Mouse (Mus musculus): ENCODE results near the gene Gm44503. TPM values are rescaled to one million over a fixed set of nuclear protein-coding genes. Genes with fewer than 3 reads are reported as not detected.

Gene Gm44503
- polyA plus RNA-seq, 1 experiment from 2014 or later = not detected

GRCm38 (mm10) chr9:72935309-72935708 is 23.3 kb upstream of the Gm44503 start:
- Histone ChIP-seq H3K27me3 (ENCODE audit: control insufficient read depth, insufficient read depth, low read length) (no peaks in the 10 kb centered on the region), H3K27ac (ENCODE audit: low read length) (no peak overlapping the region), H3K4me1 (ENCODE audit: control insufficient read depth, insufficient read depth, low read length) (no peaks in the 10 kb centered on the region), H3K36me3 (ENCODE audit: control insufficient read depth, insufficient read depth, low read length) (no peaks in the 10 kb centered on the region), H3K4me2 (ENCODE audit: low read depth, low read length) (no peak overlapping the region), H3K9ac (ENCODE audit: low read length) (no peak overlapping the region), H3K9me3 (replicated peaks; ENCODE audit: control insufficient read depth, low read length) (no peaks in the 10 kb centered on the region; the same call in 1 of the 2 replicates), H3K4me3 (replicated peaks; ENCODE audit: low read length) (no peak overlapping the region)
- WGBS = 88% methylated on average over 4 of the region's 4 CpGs
- ATAC-seq (ENCODE audit: insufficient read depth, low FRiP score) = no peak

DNA sequence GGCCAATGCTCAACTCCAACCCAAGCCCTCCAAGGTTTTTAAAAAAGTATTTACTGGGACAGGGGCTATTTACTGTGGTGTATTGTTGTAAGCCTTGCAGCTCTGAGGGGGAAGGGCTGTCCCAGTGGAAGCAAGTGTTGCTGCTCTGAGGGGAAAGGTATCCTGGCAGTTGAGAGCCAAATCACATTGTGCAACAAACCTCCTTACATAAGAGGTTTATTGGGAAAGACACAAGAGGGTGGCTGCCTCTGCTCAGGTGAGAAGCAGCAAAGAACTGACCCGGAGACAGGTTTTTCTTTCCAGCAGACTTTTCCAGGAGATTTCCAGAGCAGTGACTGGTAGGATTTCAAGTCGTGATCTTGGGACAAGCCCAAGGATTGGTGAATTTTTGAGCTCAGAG is 22.4 kb upstream of the Gm44503 start:
- Histone ChIP-seq H3K4me2 (ENCODE audit: low read depth, low read length) (no peak overlapping the region), H3K27me3 (ENCODE audit: control insufficient read depth, insufficient read depth, low read length) (no peaks in the 10 kb centered on the region), H3K4me3 (replicated peaks; ENCODE audit: low read length) (no peak overlapping the region), H3K4me1 (ENCODE audit: control insufficient read depth, insufficient read depth, low read length) (no peaks in the 10 kb centered on the region), H3K36me3 (ENCODE audit: control insufficient read depth, insufficient read depth, low read length) (no peaks in the 10 kb centered on the region), H3K9me3 (replicated peaks; ENCODE audit: control insufficient read depth, low read length) (no peaks in the 10 kb centered on the region; the same call in 1 of the 2 replicates), H3K9ac (ENCODE audit: low read length) (no peak overlapping the region), H3K27ac (ENCODE audit: low read length) (no peak overlapping the region)
- 74% methylated on average over 2 of the region's 2 CpGs for WGBS
- no peak for ATAC-seq (ENCODE audit: insufficient read depth, low FRiP score)

DNA sequence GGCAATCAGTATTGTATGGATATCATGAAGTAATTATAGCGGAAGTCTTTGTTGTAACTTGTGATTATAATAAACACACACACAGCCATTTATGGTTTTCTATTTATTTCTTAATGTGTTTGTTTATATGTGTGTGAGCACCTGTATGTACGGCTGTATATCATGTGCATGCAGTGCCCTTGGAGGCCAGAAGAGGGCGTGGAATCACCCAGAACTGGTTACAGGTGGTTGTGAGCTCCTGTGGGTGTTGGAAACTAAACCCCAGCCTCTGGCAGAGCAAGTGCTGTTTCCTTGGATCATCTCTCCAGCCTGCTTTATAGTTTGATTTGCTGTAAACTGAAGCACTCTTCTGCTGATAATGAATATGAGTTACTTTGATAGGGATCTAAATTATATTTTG is 15.2 kb upstream of the Gm44503 start:
- H3K27me3 ChIP-seq (ENCODE audit: control insufficient read depth, insufficient read depth, low read length) = no peaks in the 10 kb centered on the region
- no peak overlapping the region for H3K9ac ChIP-seq (ENCODE audit: low read length)
- H3K4me1 ChIP-seq (ENCODE audit: control insufficient read depth, insufficient read depth, low read length) = no peaks in the 10 kb centered on the region; the same call in 1 of the 2 replicates
- H3K27ac ChIP-seq (ENCODE audit: low read length) = no peak overlapping the region
- no peak overlapping the region for H3K4me2 ChIP-seq (ENCODE audit: low read depth, low read length)
- no peak for ATAC-seq (ENCODE audit: insufficient read depth, low FRiP score)
- WGBS = 55% methylated on average over 3 of the region's 3 CpGs
- H3K9me3 ChIP-seq (replicated peaks; ENCODE audit: control insufficient read depth, low read length) = no peaks in the 10 kb centered on the region
- peaks cover 11% of the 10 kb centered on the region; the same call in 1 of the 2 replicates for H3K36me3 ChIP-seq (ENCODE audit: control insufficient read depth, insufficient read depth, low read length)
- no peak overlapping the region for H3K4me3 ChIP-seq (replicated peaks; ENCODE audit: low read length)

DNA sequence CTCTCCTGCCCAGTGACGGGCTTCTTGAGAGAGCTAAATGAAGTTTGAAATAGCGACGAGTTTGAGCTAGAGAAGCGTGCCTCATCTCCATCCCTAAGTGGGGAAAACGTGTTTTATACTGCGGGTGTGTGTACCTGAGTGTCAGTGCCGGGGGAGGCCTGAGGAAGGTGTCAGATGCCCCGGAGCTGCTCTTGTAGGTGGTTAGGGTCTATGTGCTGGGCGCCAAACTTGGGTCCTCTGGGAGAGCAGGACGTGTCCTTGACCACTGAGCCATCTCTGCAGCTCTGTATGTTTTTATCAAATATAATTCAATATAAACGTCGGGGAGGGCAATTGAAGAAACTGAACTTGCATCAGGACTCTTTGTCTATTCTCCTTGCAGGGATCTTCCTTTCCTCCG is 14.4 kb upstream of the Gm44503 start:
- no peak overlapping the region for H3K27ac ChIP-seq (ENCODE audit: low read length)
- no peaks in the 10 kb centered on the region; the same call in 1 of the 2 replicates for H3K4me1 ChIP-seq (ENCODE audit: control insufficient read depth, insufficient read depth, low read length)
- ATAC-seq (ENCODE audit: insufficient read depth, low FRiP score) = no peak
- WGBS = 88% methylated on average over 13 of the region's 13 CpGs
- no peak overlapping the region for H3K4me2 ChIP-seq (ENCODE audit: low read depth, low read length)
- no peak overlapping the region for H3K9ac ChIP-seq (ENCODE audit: low read length)
- H3K9me3 ChIP-seq (replicated peaks; ENCODE audit: control insufficient read depth, low read length) = no peaks in the 10 kb centered on the region
- H3K27me3 ChIP-seq (ENCODE audit: control insufficient read depth, insufficient read depth, low read length) = no peaks in the 10 kb centered on the region
- no peak overlapping the region for H3K4me3 ChIP-seq (replicated peaks; ENCODE audit: low read length)
- H3K36me3 ChIP-seq (ENCODE audit: control insufficient read depth, insufficient read depth, low read length) = peaks cover 11% of the 10 kb centered on the region; the same call in 1 of the 2 replicates

DNA sequence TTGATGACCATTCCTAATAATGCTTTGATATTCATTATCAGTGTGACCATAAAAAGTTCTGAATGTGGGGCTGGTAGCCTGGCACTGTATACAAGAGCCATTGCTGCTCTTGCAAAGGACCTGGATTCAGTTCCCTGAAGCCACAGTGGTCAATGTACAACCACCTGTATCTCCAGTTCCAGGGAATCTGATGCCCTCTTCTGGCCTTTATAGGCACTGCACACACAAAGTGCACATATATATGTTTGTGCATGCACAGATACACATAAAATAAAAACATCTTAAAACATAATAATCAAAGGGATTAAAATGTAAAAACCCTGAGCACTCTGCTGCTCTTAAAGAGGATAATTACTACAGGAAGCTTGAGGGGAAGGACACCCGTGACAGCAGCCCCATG is 11.6 kb upstream of the Gm44503 start:
- ATAC-seq (ENCODE audit: insufficient read depth, low FRiP score) = no peak
- H3K4me3 ChIP-seq (replicated peaks; ENCODE audit: low read length) = no peak overlapping the region
- no peaks in the 10 kb centered on the region for H3K9me3 ChIP-seq (replicated peaks; ENCODE audit: control insufficient read depth, low read length)
- H3K4me2 ChIP-seq (ENCODE audit: low read depth, low read length) = no peak overlapping the region
- 88% methylated on average over 1 of the region's 1 CpGs for WGBS
- no peaks in the 10 kb centered on the region; the same call in 1 of the 2 replicates for H3K4me1 ChIP-seq (ENCODE audit: control insufficient read depth, insufficient read depth, low read length)
- H3K27me3 ChIP-seq (ENCODE audit: control insufficient read depth, insufficient read depth, low read length) = no peaks in the 10 kb centered on the region
- H3K36me3 ChIP-seq (ENCODE audit: control insufficient read depth, insufficient read depth, low read length) = peaks cover 11% of the 10 kb centered on the region; the same call in 1 of the 2 replicates
- H3K9ac ChIP-seq (ENCODE audit: low read length) = no peak overlapping the region
- H3K27ac ChIP-seq (ENCODE audit: low read length) = no peak overlapping the region

DNA sequence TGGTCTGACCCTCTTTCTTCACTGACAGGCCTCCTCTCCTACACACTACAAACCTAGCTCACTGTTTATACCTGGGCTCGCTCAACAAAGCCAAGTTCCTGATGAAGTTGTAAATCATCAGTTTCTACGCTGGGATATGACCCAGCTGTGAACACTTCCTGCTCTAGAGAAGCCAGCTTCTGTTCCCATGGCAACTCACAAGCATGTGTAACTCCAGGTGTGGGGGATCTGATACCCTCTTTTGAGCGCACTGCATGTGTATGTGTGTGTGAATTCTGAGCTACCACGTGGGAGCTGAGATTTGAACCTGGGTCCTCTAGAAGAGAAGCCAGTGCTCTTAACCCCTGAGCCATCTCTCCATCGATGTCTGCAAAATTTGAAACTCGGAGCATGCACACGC is 9.1 kb upstream of the Gm44503 start:
- 48% methylated on average over 7 of the region's 7 CpGs for WGBS
- no peak overlapping the region for H3K4me2 ChIP-seq (ENCODE audit: low read depth, low read length)
- ATAC-seq (ENCODE audit: insufficient read depth, low FRiP score) = no peak
- no peaks in the 10 kb centered on the region for H3K27me3 ChIP-seq (ENCODE audit: control insufficient read depth, insufficient read depth, low read length)
- no peak overlapping the region for H3K27ac ChIP-seq (ENCODE audit: low read length)
- no peak overlapping the region for H3K9ac ChIP-seq (ENCODE audit: low read length)
- H3K4me1 ChIP-seq (ENCODE audit: control insufficient read depth, insufficient read depth, low read length) = no peaks in the 10 kb centered on the region; the same call in 1 of the 2 replicates
- H3K36me3 ChIP-seq (ENCODE audit: control insufficient read depth, insufficient read depth, low read length) = peaks cover 8% of the 10 kb centered on the region; the same call in 1 of the 2 replicates
- H3K9me3 ChIP-seq (replicated peaks; ENCODE audit: control insufficient read depth, low read length) = no peaks in the 10 kb centered on the region
- no peak overlapping the region for H3K4me3 ChIP-seq (replicated peaks; ENCODE audit: low read length)

DNA sequence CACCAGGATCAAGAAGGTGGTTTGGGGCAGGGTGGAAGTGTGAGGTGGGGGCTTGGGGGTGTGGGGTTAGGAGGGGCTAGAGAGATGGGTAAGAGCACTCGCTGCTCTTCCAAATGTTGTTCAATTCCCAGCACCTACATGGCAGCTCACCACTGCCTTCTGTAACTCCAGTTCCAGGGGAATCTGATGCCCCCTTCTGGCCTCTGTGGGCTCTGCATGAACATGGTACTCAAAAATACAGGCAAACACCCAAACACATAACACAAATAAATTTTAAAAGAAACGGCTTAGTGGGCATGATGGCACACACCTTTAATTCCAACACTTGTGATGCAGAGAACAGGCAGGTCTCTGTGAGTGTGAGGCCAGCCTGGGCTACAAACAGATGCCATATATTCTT is 3.9 kb upstream of the Gm44503 start:
- Histone ChIP-seq H3K27me3 (ENCODE audit: control insufficient read depth, insufficient read depth, low read length) (no peaks in the 10 kb centered on the region), H3K4me3 (replicated peaks; ENCODE audit: low read length) (no peak overlapping the region), H3K27ac (ENCODE audit: low read length) (no peak overlapping the region), H3K9ac (ENCODE audit: low read length) (no peak overlapping the region), H3K36me3 (ENCODE audit: control insufficient read depth, insufficient read depth, low read length) (no peaks in the 10 kb centered on the region), H3K4me1 (ENCODE audit: control insufficient read depth, insufficient read depth, low read length) (peaks cover 3% of the 10 kb centered on the region; the same call in 1 of the 2 replicates), H3K4me2 (ENCODE audit: low read depth, low read length) (no peak overlapping the region), H3K9me3 (replicated peaks; ENCODE audit: control insufficient read depth, low read length) (no peaks in the 10 kb centered on the region)
- ATAC-seq (ENCODE audit: insufficient read depth, low FRiP score) = no peak
- 53% methylated on average over 2 of the region's 2 CpGs for WGBS

DNA sequence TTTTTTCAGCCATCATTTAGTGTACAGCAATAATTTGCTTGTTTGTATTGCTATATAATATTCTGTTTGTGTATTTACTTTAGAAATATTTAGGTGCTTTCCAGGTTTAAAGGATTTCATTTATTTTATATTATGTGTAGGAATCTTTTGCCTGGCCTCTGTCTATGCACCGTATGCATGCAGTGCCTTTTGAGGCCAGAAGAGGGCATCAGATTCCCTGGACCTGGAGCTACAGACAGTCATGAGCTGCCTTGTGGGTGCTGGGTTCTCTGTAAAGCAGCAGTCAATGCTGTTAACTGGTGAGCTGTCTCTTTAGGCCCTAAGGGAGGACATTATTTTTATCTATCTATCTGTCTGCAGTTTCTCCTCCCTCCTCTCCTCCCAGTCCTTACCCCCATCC is 3.1 kb upstream of the Gm44503 start:
- WGBS = 22% methylated on average over 1 of the region's 1 CpGs

DNA sequence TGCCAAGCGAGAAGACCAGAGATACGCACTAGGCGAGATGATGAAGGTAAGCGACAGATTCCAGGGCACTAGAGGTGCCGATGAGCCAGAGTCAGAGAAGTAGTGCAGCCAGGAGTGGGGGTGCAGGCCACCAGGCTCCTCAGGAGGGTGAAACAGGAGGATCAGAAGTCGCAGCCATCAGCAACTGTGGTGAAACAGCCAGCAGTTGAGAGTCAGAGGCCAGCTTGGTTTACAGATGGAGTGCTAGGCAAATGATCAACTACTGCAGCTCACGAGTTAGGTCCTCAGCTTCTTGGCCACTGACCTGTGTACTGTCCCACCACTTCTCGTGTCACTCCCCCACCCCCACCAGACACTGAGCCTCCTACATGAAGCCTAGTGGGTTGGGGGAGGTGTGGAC is 2.7 kb downstream of the Gm44503 start:
- Histone ChIP-seq H3K4me3 (replicated peaks; ENCODE audit: low read length) (no peak overlapping the region), H3K4me2 (ENCODE audit: low read depth, low read length) (no peak overlapping the region), H3K27ac (ENCODE audit: low read length) (no peak overlapping the region), H3K9me3 (replicated peaks; ENCODE audit: control insufficient read depth, low read length) (no peaks in the 10 kb centered on the region), H3K27me3 (ENCODE audit: control insufficient read depth, insufficient read depth, low read length) (no peaks in the 10 kb centered on the region), H3K36me3 (ENCODE audit: control insufficient read depth, insufficient read depth, low read length) (no peaks in the 10 kb centered on the region), H3K9ac (ENCODE audit: low read length) (no peak overlapping the region), H3K4me1 (ENCODE audit: control insufficient read depth, insufficient read depth, low read length) (peaks cover 3% of the 10 kb centered on the region; the same call in 1 of the 2 replicates)
- WGBS = 64% methylated on average over 8 of the region's 8 CpGs
- ATAC-seq (ENCODE audit: insufficient read depth, low FRiP score) = no peak

More for the DNA sequence above, 3.1 kb upstream of the Gm44503 start:
- H3K9me3 ChIP-seq (replicated peaks; ENCODE audit: control insufficient read depth, low read length) = no peaks in the 10 kb centered on the region
- peaks cover 3% of the 10 kb centered on the region; the same call in 1 of the 2 replicates for H3K4me1 ChIP-seq (ENCODE audit: control insufficient read depth, insufficient read depth, low read length)
- no peak for ATAC-seq (ENCODE audit: insufficient read depth, low FRiP score)
- H3K27me3 ChIP-seq (ENCODE audit: control insufficient read depth, insufficient read depth, low read length) = no peaks in the 10 kb centered on the region
- no peak overlapping the region for H3K27ac ChIP-seq (ENCODE audit: low read length)
- no peaks in the 10 kb centered on the region for H3K36me3 ChIP-seq (ENCODE audit: control insufficient read depth, insufficient read depth, low read length)
- no peak overlapping the region for H3K4me2 ChIP-seq (ENCODE audit: low read depth, low read length)
- H3K9ac ChIP-seq (ENCODE audit: low read length) = no peak overlapping the region
- H3K4me3 ChIP-seq (replicated peaks; ENCODE audit: low read length) = no peak overlapping the region

Data from stomach, embryonic 16.5 days (tissue).